Mouse (Mus musculus) myocyte (in vitro differentiated cells): ENCODE measurements around the gene Apof.

Experiments
- CEBPB ChIP-seq: IDR thresholded peaks from 2 replicates; pipeline ENCODE4 v1.6.1; 2011; ENCODE audit warnings: mild to moderate bottlenecking, moderate library complexity; ENCODE audit not compliant: poor library complexity, insufficient read depth, severe bottlenecking
- E2F4 ChIP-seq: IDR thresholded peaks from one replicate; pipeline ENCODE4 v1.6.1; 2011; ENCODE audit warnings: mild to moderate bottlenecking, control low read depth, moderate library complexity; ENCODE audit not compliant: insufficient read depth
- MAX ChIP-seq: IDR thresholded peaks from one replicate; pipeline ENCODE4 v1.6.1; 2011; ENCODE audit warnings: low read depth, mild to moderate bottlenecking, control low read depth
- MYOD1 ChIP-seq, 3 experiments: IDR thresholded peaks; one replicate each; pipeline ENCODE4 v1.6.1; 2011; ENCODE audit warnings: control low read depth in 2 of 3, low read depth in 2 of 3, mild to moderate bottlenecking in 2 of 3, moderate library complexity in 1 of 3; ENCODE audit not compliant: insufficient read length in 2 of 3, control insufficient read depth in 1 of 3
- MYOG ChIP-seq, 3 experiments: IDR thresholded peaks; one replicate each; pipeline ENCODE4 v1.6.1; 2011; ENCODE audit warnings: control low read depth in 2 of 3, low read depth in 2 of 3, mild to moderate bottlenecking in 2 of 3; ENCODE audit not compliant: insufficient read length in 2 of 3, control insufficient read depth in 1 of 3, insufficient read depth in 1 of 3
- POLR2A ChIP-seq: IDR thresholded peaks from one replicate; pipeline ENCODE4 v1.6.1; 2011; ENCODE audit warnings: low read depth, mild to moderate bottlenecking, control low read depth, moderate library complexity; ENCODE audit not compliant: insufficient read length
- POLR2AphosphoS2 ChIP-seq: IDR thresholded peaks from one replicate; pipeline ENCODE4 v1.6.1; 2011; ENCODE audit warnings: low read depth, control low read depth; ENCODE audit not compliant: insufficient read length
- SRF ChIP-seq: IDR thresholded peaks from one replicate; pipeline ENCODE4 v1.6.1; 2011; ENCODE audit warnings: low read depth; ENCODE audit not compliant: control insufficient read depth, insufficient read length
- TCF12 ChIP-seq: IDR thresholded peaks from one replicate; pipeline ENCODE4 v1.6.1; 2011; ENCODE audit warnings: mild to moderate bottlenecking, control low read depth; ENCODE audit not compliant: poor library complexity, insufficient read depth, severe bottlenecking
- USF1 ChIP-seq: IDR thresholded peaks from one replicate; pipeline ENCODE4 v1.6.1; 2011; ENCODE audit warnings: low read depth, mild to moderate bottlenecking, control low read depth, moderate library complexity

- TF ChIP-seq POLR2A, result no peak
- TF ChIP-seq USF1, result no peak
- no peak for TF ChIP-seq TCF12
- TF ChIP-seq CEBPB, result no peak
- TF ChIP-seq MAX, result no peak
- no peak for TF ChIP-seq E2F4
- TF ChIP-seq POLR2AphosphoS2, result no peak
- no peak for TF ChIP-seq MYOG (IDR thresholded peaks at IDR 0.05; ENCODE audit: control insufficient read depth in 1 of 3, insufficient read depth in 1 of 3, insufficient read length in 2 of 3, low read depth in 2 of 3)
- no peak for TF ChIP-seq SRF
- no peak for TF ChIP-seq MYOD1 (IDR thresholded peaks at IDR 0.05; ENCODE audit: control insufficient read depth in 1 of 3, insufficient read length in 2 of 3, low read depth in 2 of 3)
Observed at GRCm38 (mm10) chr10:128236321-128236720, 32.1 kb upstream of the Apof start.
